Mouse (Mus musculus) CH12.LX (cell line): Measurements from ENCODE around the gene Retreg2. TPM values are rescaled to one million over a fixed set of nuclear protein-coding genes. Genes with fewer than 3 reads are reported as not detected.

Source experiments
- DNase-seq: peaks from one replicate; pipeline ENCODE4 v3.0.0-alpha.2; 2013; ENCODE audit errors: extremely low read depth
- H3K27ac ChIP-seq: 2 replicates; pipeline ENCODE4 v1.5.1; 2012; ENCODE audit warnings: low read depth, mild to moderate bottlenecking, control low read depth, moderate library complexity; ENCODE audit not compliant: insufficient read depth
- H3K27me3 ChIP-seq: replicated peaks from 2 replicates; pipeline ENCODE3; 2012; ENCODE audit warnings: inconsistent platforms
- H3K36me3 ChIP-seq, 2 experiments: replicated peaks in 1 of 2; 2 replicates each; pipeline versions ENCODE3 to v1.6.1; 2012; ENCODE audit warnings: inconsistent platforms in 1 of 2, low read length in 1 of 2, mild to moderate bottlenecking in 1 of 2, mixed read lengths in 1 of 2, moderate library complexity in 1 of 2; ENCODE audit not compliant: control insufficient read depth in 1 of 2, insufficient read depth in 1 of 2
- H3K4me1 ChIP-seq, 2 experiments: 2 replicates each; pipeline ENCODE4 v1.6.1; 2012; ENCODE audit warnings: inconsistent platforms in 1 of 2, moderate library complexity in 1 of 2; ENCODE audit not compliant: insufficient read depth in 2 of 2, control insufficient read depth in 1 of 2
- H3K4me2 ChIP-seq: 2 replicates; pipeline ENCODE4 v1.6.1; 2012; ENCODE audit warnings: low read depth, mild to moderate bottlenecking, control low read depth; ENCODE audit not compliant: poor library complexity, insufficient read depth, severe bottlenecking
- H3K4me3 ChIP-seq, 3 experiments: fragments of 150-350 bp in 1 of 3; sonication (generic) in 1 of 3; replicated peaks in 1 of 3; 2 replicates each; pipeline versions ENCODE3 to v1.5.1; 2011 to 2012; ENCODE audit warnings: low read depth in 2 of 3, low read length in 2 of 3, mild to moderate bottlenecking in 2 of 3, moderate library complexity in 2 of 3, control low read depth in 1 of 3, improper control_type of control experiment in 1 of 3, inconsistent platforms in 1 of 3, mixed read lengths in 1 of 3; ENCODE audit not compliant: poor library complexity in 1 of 3
- H3K79me2 ChIP-seq: replicated peaks from 2 replicates; pipeline ENCODE4 v1.6.1; 2012; ENCODE audit warnings: mild to moderate bottlenecking, moderate library complexity; ENCODE audit not compliant: control insufficient read depth, poor library complexity, insufficient read depth, severe bottlenecking; ENCODE audit errors: extremely low read depth
- H3K9ac ChIP-seq: 2 replicates; pipeline ENCODE4 v1.6.1; 2012; ENCODE audit warnings: low read depth, mild to moderate bottlenecking, control low read depth, moderate library complexity; ENCODE audit not compliant: insufficient read depth
- H3K9me3 ChIP-seq: replicated peaks from 2 replicates; pipeline ENCODE3; 2012; ENCODE audit warnings: low read length, inconsistent platforms, mixed read lengths
- BHLHE40 ChIP-seq: IDR thresholded peaks from 2 replicates; pipeline ENCODE4 v1.6.1; 2011; ENCODE audit warnings: mild to moderate bottlenecking, low read depth, low read length, improper control_type of control experiment
- CTCF ChIP-seq, 2 experiments: IDR thresholded peaks in 1 of 2; conservative IDR thresholded peaks in 1 of 2; 2 replicates each; pipeline ENCODE4 v1.5.1; 2011 to 2012; ENCODE audit warnings: low read depth in 2 of 2, low read length in 2 of 2, improper control_type of control experiment in 1 of 2, inconsistent platforms in 1 of 2, mild to moderate bottlenecking in 1 of 2, moderate library complexity in 1 of 2
- E2F4 ChIP-seq: IDR thresholded peaks from 2 replicates; pipeline ENCODE4 v1.6.1; 2011; ENCODE audit warnings: low read depth, low read length, improper control_type of control experiment; ENCODE audit not compliant: insufficient replicate concordance
- ELF1 ChIP-seq: IDR thresholded peaks from 2 replicates; pipeline ENCODE4 v1.6.1; 2014; ENCODE audit warnings: low read depth, mild to moderate bottlenecking, inconsistent platforms, low read length, improper control_type of control experiment
- EP300 ChIP-seq: IDR thresholded peaks from 2 replicates; pipeline ENCODE4 v1.6.1; 2011; ENCODE audit warnings: low read length, improper control_type of control experiment
- JUN ChIP-seq: IDR thresholded peaks from 2 replicates; pipeline ENCODE4 v1.6.1; 2011; ENCODE audit warnings: low read depth, mild to moderate bottlenecking, low read length, improper control_type of control experiment, moderate library complexity; ENCODE audit not compliant: insufficient read depth
- MAFK ChIP-seq: IDR thresholded peaks from 2 replicates; pipeline ENCODE4 v1.6.1; 2011; ENCODE audit warnings: low read length, improper control_type of control experiment; ENCODE audit not compliant: insufficient replicate concordance
- MAX ChIP-seq: IDR thresholded peaks from 2 replicates; pipeline ENCODE4 v1.6.1; 2011; ENCODE audit warnings: low read length, improper control_type of control experiment
- MAZ ChIP-seq: IDR thresholded peaks from 2 replicates; pipeline ENCODE4 v1.6.1; 2012; ENCODE audit warnings: low read depth, mild to moderate bottlenecking, inconsistent platforms, low read length, improper control_type of control experiment, moderate library complexity
- MXI1 ChIP-seq: IDR thresholded peaks from 2 replicates; pipeline ENCODE4 v1.6.1; 2011; ENCODE audit warnings: mild to moderate bottlenecking, low read depth, low read length, improper control_type of control experiment
- MYC ChIP-seq: IDR thresholded peaks from 2 replicates; pipeline ENCODE4 v1.6.1; 2011; ENCODE audit warnings: low read depth, mild to moderate bottlenecking, improper control_type of control experiment, low read length
- NELFE ChIP-seq: IDR thresholded peaks from 2 replicates; pipeline ENCODE4 v1.6.1; 2011; ENCODE audit warnings: low read depth, low read length, improper control_type of control experiment
- PAX5 ChIP-seq: IDR thresholded peaks from 2 replicates; pipeline ENCODE4 v1.6.1; 2012; ENCODE audit warnings: low read length, inconsistent platforms, mixed read lengths
- POLR2A ChIP-seq: IDR thresholded peaks from 2 replicates; pipeline ENCODE4 v1.6.1; 2011; ENCODE audit warnings: low read depth, mild to moderate bottlenecking, improper control_type of control experiment, low read length
- TBP ChIP-seq: conservative IDR thresholded peaks from 2 replicates; pipeline ENCODE4 v1.6.1; 2011; ENCODE audit warnings: low read depth, low read length, improper control_type of control experiment
- TCF12 ChIP-seq: IDR thresholded peaks from 2 replicates; pipeline ENCODE4 v1.6.1; 2014; ENCODE audit warnings: low read depth, mild to moderate bottlenecking, inconsistent platforms, low read length, improper control_type of control experiment
- USF1 ChIP-seq: IDR thresholded peaks from 2 replicates; pipeline ENCODE4 v1.6.1; 2014; ENCODE audit warnings: low read depth, mild to moderate bottlenecking, inconsistent platforms, low read length, improper control_type of control experiment
- USF2 ChIP-seq: conservative IDR thresholded peaks from 2 replicates; pipeline ENCODE4 v1.6.1; 2011; ENCODE audit warnings: low read depth, low read length, improper control_type of control experiment
- ZKSCAN1 ChIP-seq: IDR thresholded peaks from 2 replicates; pipeline ENCODE4 v1.6.1; 2012; ENCODE audit warnings: low read depth, inconsistent platforms, low read length, improper control_type of control experiment, borderline replicate concordance
- ZMIZ1 ChIP-seq: IDR thresholded peaks from 2 replicates; pipeline ENCODE4 v1.6.1; 2012; ENCODE audit warnings: low read depth, mild to moderate bottlenecking, inconsistent platforms, low read length, improper control_type of control experiment
- ZNF384 ChIP-seq: IDR thresholded peaks from 2 replicates; pipeline ENCODE4 v1.6.1; 2012; ENCODE audit warnings: low read depth, low read length, improper control_type of control experiment, inconsistent platforms
- dilution Hi-C: fragments of 300-500 bp; cut with MboI; formaldehyde crosslinking; loops from 2 replicates; pipeline ENCODE4 v1.14.3; 2020; ENCODE audit warnings: low sequenced_read_pairs; ENCODE audit not compliant: extremely low pct_unique_long_range_greater_than_20kb, extremely low pct_ligation_motif_present
- in situ Hi-C: fragments of 300-500 bp; cut with MboI; formaldehyde crosslinking; loops from 3 replicates; pipeline ENCODE4 v1.14.3; 2019; ENCODE audit warnings: low sequenced_read_pairs, low pct_ligation_motif_present, low pct_unique_long_range_greater_than_20kb, mixed read lengths
- polyA plus RNA-seq: library from polyadenylated mRNA; unstranded; fragments of >175 nt; gene quantifications from 2 replicates; pipeline ENCODE4 v1.2.1, GENCODE M21; 2012; ENCODE audit warnings: low read depth; ENCODE audit not compliant: insufficient read length
- total RNA-seq, 2 experiments: library from RNA; depleted of rRNA; stranded (reverse); fragments of 300-350 nt in 1 of 2; fragments of >200 nt in 1 of 2; gene quantifications; 2 replicates each; pipeline ENCODE4 v1.2.3; 2012 to 2014

Retreg2 gene
- total and polyA plus RNA-seq, 3 experiments: 14.6 to 27.9 (median 26.5) TPM

DNA sequence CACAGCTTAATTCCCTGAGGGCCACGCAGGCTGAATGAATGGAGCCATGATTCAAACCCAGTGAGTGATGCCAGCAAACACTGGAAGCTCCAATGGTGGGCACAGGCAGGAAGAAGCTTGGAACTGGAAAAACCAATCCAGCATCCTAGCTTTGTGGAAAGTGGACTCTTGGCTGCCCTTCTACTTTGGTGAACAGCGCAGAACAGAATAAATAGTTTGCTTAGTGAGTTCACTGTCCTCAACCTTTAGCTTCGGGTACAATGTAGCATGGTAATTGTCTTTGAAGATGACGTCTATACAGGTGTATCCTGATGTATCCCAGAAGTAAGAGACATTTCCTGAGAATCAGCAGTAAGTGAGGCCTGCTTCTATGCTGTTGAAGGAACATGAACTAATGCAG is 6.1 kb downstream of the Retreg2 start:
- peaks cover 2 to 8% of the 10 kb centered on the region in 2 experiments; a peak in 1 of 4 replicates for H3K4me1 ChIP-seq
- no peaks in the 10 kb centered on the region for H3K79me2 ChIP-seq
- H3K9me3 ChIP-seq: no peaks in the 10 kb centered on the region
- dilution Hi-C loops: no loop called here
- no peak overlapping the region for H3K4me3 ChIP-seq
- H3K36me3 ChIP-seq: peaks cover 44 to 58% of the 10 kb centered on the region in 2 experiments
- H3K9ac ChIP-seq: no peak overlapping the region
- no peak for DNase-seq
- H3K27ac ChIP-seq: no peak overlapping the region
- H3K27me3 ChIP-seq: no peaks in the 10 kb centered on the region
- TF ChIP-seq MXI1 (no peak), ZMIZ1 (no peak), ZKSCAN1 (no peak), BHLHE40 (no peak), TBP (no peak), EP300 (no peak), USF1 (no peak), ELF1 (no peak), USF2 (no peak), NELFE (no peak), PAX5 (no peak), POLR2A (no peak), TCF12 (no peak), MYC (no peak)
- H3K4me2 ChIP-seq: no peak overlapping the region
- in situ Hi-C loops: no loop called here

DNA sequence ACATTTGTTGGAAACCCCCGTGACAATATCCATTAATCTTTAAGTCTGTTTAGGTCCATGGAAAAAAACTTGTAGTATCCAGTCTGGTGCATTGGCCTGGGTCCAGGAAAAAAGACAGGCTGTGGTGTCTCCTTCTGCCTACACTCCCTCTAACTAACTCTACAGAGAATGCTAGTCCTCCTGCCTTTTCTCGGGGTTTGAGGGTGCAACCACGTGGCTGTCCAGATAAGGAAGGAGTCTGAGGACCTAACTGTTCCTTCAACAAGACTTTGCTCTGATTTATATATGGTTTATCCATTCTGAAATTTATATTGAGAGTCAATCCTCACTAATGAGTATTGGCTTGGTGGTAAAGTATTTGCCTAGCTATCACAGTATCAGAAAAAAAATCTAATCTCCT is 13.3 kb downstream of the Retreg2 start:
- H3K36me3 ChIP-seq: no peaks in the 10 kb centered on the region
- no peak overlapping the region for H3K9ac ChIP-seq
- H3K4me2 ChIP-seq: no peak overlapping the region
- H3K9me3 ChIP-seq: no peaks in the 10 kb centered on the region
- dilution Hi-C loops (no loop called here), in situ Hi-C loops (no loop called here)
- H3K4me1 ChIP-seq: no peaks in the 10 kb centered on the region
- no peak overlapping the region for H3K4me3 ChIP-seq
- TF ChIP-seq ELF1: no peak
- TF ChIP-seq POLR2A: no peak
- TF ChIP-seq ZNF384: no peak
- no peak for TF ChIP-seq MYC
- no peak for TF ChIP-seq PAX5
- no peak for TF ChIP-seq TCF12
- TF ChIP-seq E2F4: no peak
- TF ChIP-seq MAX: no peak
- no peak for TF ChIP-seq NELFE
- no peak for TF ChIP-seq CTCF (conservative IDR thresholded peaks at IDR 0.05 in 1 of 2, IDR thresholded peaks at IDR 0.05 in 1 of 2; ENCODE audit: low read depth in 2 of 2, low read length in 2 of 2)
- TF ChIP-seq MAFK: no peak
- TF ChIP-seq MAZ: no peak
- TF ChIP-seq JUN: no peak
- no peaks in the 10 kb centered on the region for H3K27me3 ChIP-seq
- no peak overlapping the region for H3K27ac ChIP-seq
- H3K79me2 ChIP-seq: no peaks in the 10 kb centered on the region
- no peak for DNase-seq
